Mouse (Mus musculus) layer of hippocampus, adult 2 months (tissue): ENCODE data around the gene Zfp408. TPM values are rescaled to one million over a fixed set of nuclear protein-coding genes. Genes with fewer than 3 reads are reported as not detected.
"Not testable (repeated sequence)": the region's sequence is repeated elsewhere in the genome, so short reads cannot be mapped to it uniquely, and the experiment has no call there.

Experiments used
- DNase-seq, 2 experiments: peaks; one replicate each; pipeline ENCODE4 v3.0.0; 2022; ENCODE audit warnings: low spot score in 2 of 2
- H3K27ac ChIP-seq: fragments of 200-600 bp; 2 replicates; pipeline ENCODE4 v1.8.1; 2022
- H3K4me3 ChIP-seq: fragments of 200-600 bp; 2 replicates; pipeline ENCODE4 v1.8.1; 2022; ENCODE audit warnings: mild to moderate bottlenecking
- CTCF ChIP-seq: fragments of 200-600 bp; conservative IDR thresholded peaks from 2 replicates; pipeline ENCODE4 v1.8.1; 2022; ENCODE audit warnings: antibody characterized with exemption, mild to moderate bottlenecking, moderate library complexity
- total RNA-seq, 2 experiments: library from RNA; stranded (reverse); gene quantifications; 2 replicates each; pipeline ENCODE4 v1.2.3; 2021

The Zfp408 gene
- total RNA-seq, 2 experiments from 2014 or later, result 11.0 to 12.4 TPM

- no peak for DNase-seq
- no peak overlapping the region for H3K27ac ChIP-seq
- no peak for TF ChIP-seq CTCF
- H3K4me3 ChIP-seq, result no peak overlapping the region
Measured at GRCm38 (mm10) chr2:91628171-91628570, 21.4 kb downstream of the Zfp408 start.

- no peak overlapping the region for H3K27ac ChIP-seq
- DNase-seq, result no peak
- TF ChIP-seq CTCF, result no peak
- no peak overlapping the region for H3K4me3 ChIP-seq
Measured at GRCm38 (mm10) chr2:91627486-91627885, 22.1 kb downstream of the Zfp408 start.

GRCm38 (mm10) chr2:91623366-91623765 lies 26.2 kb downstream of the Zfp408 start:
- not testable (repeated sequence) for DNase-seq, H3K4me3 ChIP-seq, H3K27ac ChIP-seq

GRCm38 (mm10) chr2:91622356-91622755 lies 27.2 kb downstream of the Zfp408 start:
- H3K4me3 ChIP-seq, result no peak overlapping the region
- no peak for DNase-seq
- H3K27ac ChIP-seq, result no peak overlapping the region
- TF ChIP-seq CTCF, result no peak

- not testable (repeated sequence) for H3K27ac ChIP-seq, H3K4me3 ChIP-seq, DNase-seq
- TF ChIP-seq CTCF, result peak; percentile 56
Measured at GRCm38 (mm10) chr2:91609370-91609769, 40.2 kb downstream of the Zfp408 start.

GRCm38 (mm10) chr2:91602389-91602788 lies 47.2 kb downstream of the Zfp408 start:
- no peak overlapping the region for H3K4me3 ChIP-seq
- peak; percentile 62 for TF ChIP-seq CTCF
- H3K27ac ChIP-seq, result no peak overlapping the region
- no peak for DNase-seq

- Histone ChIP-seq H3K4me3 (no peak overlapping the region), H3K27ac (no peak overlapping the region)
- DNase-seq, result peak in 1 of 2 experiments; percentile 30
- no peak for TF ChIP-seq CTCF
Measured at GRCm38 (mm10) chr2:91600475-91600874, 49.1 kb downstream of the Zfp408 start.

Other genes starting within 250 kb of the Zfp408 start
- 100 to 1,000 TPM; 110 to 122 TPM for gene 1110051M20Rik, start 205.1 kb downstream of the Zfp408 start, total RNA-seq
- 10 to 100 TPM; 30.1 to 30.6 TPM for gene Lrp4, start 192.3 kb downstream of the Zfp408 start, total RNA-seq
- gene Ckap5, start 123.0 kb downstream of the Zfp408 start, total RNA-seq, result 100 to 1,000 TPM; 111 to 115 TPM
- under 1 TPM in 1 of 2 experiments, not detected in 1; 0.27 TPM for gene F2, start 13.4 kb downstream of the Zfp408 start, total RNA-seq
- gene Arhgap1, start 69 bp upstream of the Zfp408 start, total RNA-seq, result 10 to 100 TPM; 65.1 to 66.2 TPM
- 10 to 100 TPM; 73.9 to 75.3 TPM for gene Atg13, start 60.8 kb upstream of the Zfp408 start, total RNA-seq
- gene Harbi1, start 61.1 kb upstream of the Zfp408 start, total RNA-seq, result 1 to 10 TPM; 6.7 to 10.0 TPM
- 10 to 100 TPM; 49.7 to 50.4 TPM for gene Ambra1, start 80.3 kb upstream of the Zfp408 start, total RNA-seq